Mouse (Mus musculus) liver, embryonic 14.5 days (tissue): Measurements from ENCODE around the gene Cipc. TPM values are rescaled to one million over a fixed set of nuclear protein-coding genes. Genes with fewer than 3 reads are reported as not detected.

Experiments used
- ATAC-seq: fragments of 200-750 bp; cut with Nextera tagmentation; 2 replicates; pipeline ENCODE4 v1.8.0; 2017; ENCODE audit warnings: moderate number of reproducible peaks, mild to moderate bottlenecking, moderate library complexity; ENCODE audit not compliant: insufficient read depth
- DNase-seq, 3 experiments: peaks; one replicate each; pipeline ENCODE4 v3.0.0-alpha.2; 2012 to 2013; ENCODE audit warnings: low read depth in 3 of 3, low spot score in 3 of 3
- H3K27ac ChIP-seq: fragments of 300-500 bp; sonication (generic); 2 replicates; pipeline ENCODE4 v1.5.1; 2014; ENCODE audit warnings: moderate library complexity, mild to moderate bottlenecking, control low read depth, inconsistent platforms
- H3K27me3 ChIP-seq: fragments of 300-500 bp; sonication (generic); 2 replicates; pipeline ENCODE4 v1.6.1; 2014; ENCODE audit warnings: mild to moderate bottlenecking, low read length, moderate library complexity; ENCODE audit not compliant: control insufficient read depth, insufficient read depth
- H3K36me3 ChIP-seq: fragments of 300-500 bp; sonication (generic); replicated peaks from 2 replicates; pipeline ENCODE4 v1.6.1; 2014; ENCODE audit warnings: low read depth; ENCODE audit not compliant: control insufficient read depth, insufficient read depth
- H3K4me1 ChIP-seq, 2 experiments: fragments of 200-500 bp in 1 of 2; fragments of 300-500 bp in 1 of 2; sonication (generic) in 1 of 2; replicated peaks; 2 replicates each; pipeline ENCODE4 v1.6.1; 2012 to 2014; ENCODE audit warnings: antibody characterized with exemption in 1 of 2, inconsistent platforms in 1 of 2, low read length in 1 of 2; ENCODE audit not compliant: control insufficient read depth in 2 of 2, insufficient read depth in 2 of 2
- H3K4me2 ChIP-seq: fragments of 300-500 bp; sonication (generic); 2 replicates; pipeline ENCODE4 v1.6.1; 2014; ENCODE audit warnings: low read depth, mild to moderate bottlenecking, control low read depth, moderate library complexity
- H3K4me3 ChIP-seq, 2 experiments: fragments of 200-500 bp in 1 of 2; fragments of 300-500 bp in 1 of 2; sonication (generic) in 1 of 2; 2 replicates each; pipeline ENCODE4 v1.5.1; 2012 to 2014; ENCODE audit warnings: low read depth in 2 of 2, low read length in 2 of 2, mild to moderate bottlenecking in 2 of 2, control low read depth in 1 of 2, inconsistent platforms in 1 of 2, moderate library complexity in 1 of 2; ENCODE audit not compliant: insufficient read depth in 1 of 2
- H3K9ac ChIP-seq: fragments of 300-500 bp; sonication (generic); replicated peaks from 2 replicates; pipeline ENCODE4 v1.6.1; 2014; ENCODE audit warnings: mild to moderate bottlenecking, control low read depth, moderate library complexity
- H3K9me3 ChIP-seq: fragments of 300-500 bp; sonication (generic); 2 replicates; pipeline ENCODE4 v1.6.1; 2016; ENCODE audit warnings: low read length, mixed read lengths; ENCODE audit not compliant: control insufficient read depth
- CTCF ChIP-seq: IDR thresholded peaks from 2 replicates; pipeline ENCODE4 v1.5.1; 2016; ENCODE audit warnings: antibody characterized with exemption, low read depth, control low read depth
- EP300 ChIP-seq: IDR thresholded peaks from 2 replicates; pipeline ENCODE4 v1.6.1; 2016; ENCODE audit warnings: antibody characterized with exemption, low read depth
- WGBS: fragments of 180-500 bp; shearing (Covaris S2); extraction: QIAGEN DNeasy Blood & Tissue Kit; methylation state at CpG from one replicate; pipeline ENCODE4 v1.1.7; 2014; ENCODE audit not compliant: insufficient replicate concordance; 5-methylcytosine and 5-hydroxymethylcytosine counted together
- polyA plus RNA-seq, 2 experiments: library from polyadenylated mRNA; depleted of rRNA in 1 of 2; stranded (reverse) in 1 of 2; unstranded in 1 of 2; fragments of >200 nt; fragmentation: Nextera tagmentation in 1 of 2; extraction: Ambion mirVana in 1 of 2; gene quantifications; 2 replicates each; pipeline versions ENCODE4 v1.2.1 to v1.2.3; 2012 to 2014

The Cipc gene
- polyA plus RNA-seq, 2 experiments = 8.8 to 10.0 TPM

DNA sequence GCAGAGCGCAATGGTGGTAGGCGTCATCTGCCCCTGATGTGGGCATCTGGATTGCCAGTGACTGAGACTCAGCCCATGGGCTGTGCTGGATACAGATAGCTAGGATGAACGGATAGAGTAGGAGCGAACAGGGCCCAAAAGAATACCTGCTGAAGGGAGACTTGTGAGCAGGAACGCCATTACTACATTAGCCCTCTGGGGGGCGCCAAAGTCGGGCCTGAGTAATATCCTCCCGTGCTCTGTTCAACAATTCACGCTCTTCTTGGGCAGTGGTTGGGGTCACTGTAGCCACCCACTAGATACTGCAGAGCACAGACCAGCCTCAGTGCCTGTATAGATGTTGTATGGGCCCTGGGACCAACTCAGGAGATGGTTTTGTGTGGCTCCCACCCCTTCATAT is 34.3 kb downstream of the Cipc start:
- Histone ChIP-seq H3K36me3 (no peaks in the 10 kb centered on the region), H3K27ac (no peak overlapping the region), H3K27me3 (peaks cover 22% of the 10 kb centered on the region), H3K4me3 (no peak overlapping the region), H3K4me2 (no peak overlapping the region), H3K4me1 (no peaks in the 10 kb centered on the region), H3K9me3 (no peaks in the 10 kb centered on the region), H3K9ac (no peak overlapping the region)
- DNase-seq (no peak), ATAC-seq (no peak)
- no peak for TF ChIP-seq EP300
- peak; percentile 59 for TF ChIP-seq CTCF
- 20% methylated on average over 9 of the region's 9 CpGs for WGBS

GRCm38 (mm10) chr12:86983470-86984193 is 36.8 kb downstream of the Cipc start:
- peak; percentile 15 to 32 (median 28) for DNase-seq
- peaks cover 19% of the 10 kb centered on the region for H3K27me3 ChIP-seq

DNA sequence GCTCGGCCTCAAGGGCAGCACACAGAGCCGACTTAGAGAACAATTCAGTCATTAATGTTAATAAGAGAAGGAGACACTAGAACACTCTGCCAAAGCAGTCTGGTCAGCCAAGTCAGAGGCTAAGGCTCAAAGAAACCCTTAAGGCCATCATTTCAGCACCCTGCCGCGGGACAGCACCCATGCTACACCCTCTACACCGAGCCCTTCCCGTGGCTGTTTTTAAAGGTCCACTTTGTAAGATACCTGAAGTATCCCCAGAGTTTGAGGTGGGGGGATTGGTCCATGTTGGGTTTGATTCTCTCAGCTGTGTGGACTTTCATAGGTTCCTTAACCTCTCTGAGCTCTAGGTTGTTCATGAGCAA is 37.3 kb downstream of the Cipc start:
- DNase-seq (no peak), ATAC-seq (no peak)
- Histone ChIP-seq H3K27me3 (peaks cover 25% of the 10 kb centered on the region), H3K9ac (no peak overlapping the region), H3K36me3 (no peaks in the 10 kb centered on the region), H3K4me3 (no peak overlapping the region), H3K4me1 (no peaks in the 10 kb centered on the region), H3K4me2 (no peak overlapping the region), H3K9me3 (no peaks in the 10 kb centered on the region), H3K27ac (no peak overlapping the region)
- TF ChIP-seq EP300 (no peak), CTCF (no peak)
- WGBS = 13% methylated on average over 6 of the region's 6 CpGs

More at GRCm38 (mm10) chr12:86983470-86984193, 36.8 kb downstream of the Cipc start:
- Histone ChIP-seq H3K4me2 (no peak overlapping the region), H3K9ac (no peak overlapping the region), H3K27ac (no peak overlapping the region), H3K9me3 (no peaks in the 10 kb centered on the region), H3K36me3 (no peaks in the 10 kb centered on the region), H3K4me3 (no peak overlapping the region), H3K4me1 (no peaks in the 10 kb centered on the region)
- no peak for TF ChIP-seq EP300
- TF ChIP-seq CTCF = no peak
- 5% methylated on average over 28 of the region's 28 CpGs for WGBS
- no peak for ATAC-seq

GRCm38 (mm10) chr12:86986562-86986961 is 39.7 kb downstream of the Cipc start:
- H3K4me1 ChIP-seq = no peaks in the 10 kb centered on the region
- no peaks in the 10 kb centered on the region for H3K9me3 ChIP-seq
- no peak for DNase-seq
- H3K36me3 ChIP-seq = no peaks in the 10 kb centered on the region
- H3K9ac ChIP-seq = no peak overlapping the region
- ATAC-seq = no peak
- no peak overlapping the region for H3K4me2 ChIP-seq
- TF ChIP-seq CTCF (no peak), EP300 (no peak)
- H3K27me3 ChIP-seq = peaks cover 49% of the 10 kb centered on the region
- H3K4me3 ChIP-seq = no peak overlapping the region
- 45% methylated on average over 4 of the region's 4 CpGs for WGBS
- H3K27ac ChIP-seq = no peak overlapping the region

DNA sequence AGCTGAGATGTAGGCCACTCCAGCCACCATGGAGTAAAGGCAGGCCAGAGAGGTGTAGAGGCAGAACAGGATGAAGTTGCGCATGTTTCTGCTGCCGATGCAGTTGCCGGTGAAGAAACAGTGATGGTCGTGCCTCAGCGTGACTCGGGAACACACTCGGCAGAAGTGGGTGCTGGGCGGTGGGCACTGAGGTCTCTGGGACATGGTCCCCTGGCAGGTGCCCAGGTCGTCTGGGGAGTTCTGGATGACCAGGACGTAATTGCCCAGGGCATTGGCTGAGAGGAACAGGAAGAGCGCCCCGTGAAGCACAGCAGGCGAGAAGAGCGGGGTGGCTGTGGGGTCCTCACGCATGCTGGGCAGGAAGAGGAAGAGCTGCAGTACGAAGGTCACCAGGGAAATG is 41.4 kb downstream of the Cipc start:
- H3K27ac ChIP-seq = no peak overlapping the region
- H3K4me1 ChIP-seq = no peaks in the 10 kb centered on the region
- TF ChIP-seq CTCF (no peak), EP300 (no peak)
- no peaks in the 10 kb centered on the region for H3K9me3 ChIP-seq
- no peak overlapping the region for H3K9ac ChIP-seq
- no peak for DNase-seq
- no peak overlapping the region for H3K4me3 ChIP-seq
- H3K4me2 ChIP-seq = no peak overlapping the region
- WGBS = 32% methylated on average over 16 of the region's 16 CpGs
- no peaks in the 10 kb centered on the region for H3K36me3 ChIP-seq
- peaks cover 46% of the 10 kb centered on the region for H3K27me3 ChIP-seq
- no peak for ATAC-seq
